Mouse (Mus musculus): ENCODE data around the gene Wdr74. TPM values are rescaled to one million over a fixed set of nuclear protein-coding genes. Genes with fewer than 3 reads are reported as not detected.

Wdr74 gene
- polyA plus RNA-seq (2015; fragmentation: Nextera tagmentation; extraction: Ambion mirVana): 82.6 and 89.9 TPM in 2 replicates

DNA sequence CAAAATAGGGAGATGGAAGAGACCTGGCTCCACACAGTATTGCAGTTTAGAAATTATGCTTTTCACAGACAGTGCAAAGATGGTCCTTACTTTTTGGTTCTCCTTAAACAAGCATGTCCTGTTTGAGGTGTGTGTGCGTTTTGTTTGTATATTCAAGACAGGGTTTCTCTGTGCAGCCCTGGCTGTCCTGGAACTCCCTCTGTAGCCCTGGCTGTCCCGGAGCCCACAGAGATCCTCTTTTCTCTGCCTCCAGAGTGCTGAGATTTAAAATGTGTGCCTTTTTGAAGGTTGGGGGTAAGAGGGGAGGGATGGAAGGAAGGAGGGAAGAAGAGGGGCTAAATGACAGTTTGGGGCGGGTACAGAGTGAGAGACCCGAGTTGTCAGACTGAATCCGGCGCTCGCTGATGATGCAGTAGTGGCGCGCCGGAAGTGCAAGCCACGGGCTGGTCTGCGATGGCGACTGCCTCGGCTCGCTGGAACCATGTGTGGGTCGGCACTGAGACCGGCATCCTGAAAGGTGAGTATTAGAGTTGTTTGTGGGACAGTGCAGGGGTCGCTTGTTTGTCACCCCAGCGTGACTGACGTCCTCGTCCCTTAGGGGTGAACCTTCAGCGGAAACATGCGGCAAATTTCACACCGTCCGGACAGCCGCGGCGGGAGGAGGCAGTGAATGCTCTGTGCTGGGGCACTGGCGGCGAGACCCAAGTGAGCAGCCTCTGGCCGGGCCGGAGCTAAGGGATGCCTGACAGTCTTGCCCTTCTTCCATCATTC is at the start of gene Wdr74:
Wdr74 (plus strand) TSS at position 439 of the 771 bp plus-strand sequence.
- Histone ChIP-seq H3K36me3 (peaks cover 32% of the 10 kb centered on the region), H3K27ac (peak within 1 kb of the TSS; percentile 81), H3K27me3 (no peaks in the 10 kb centered on the region; the same call in 1 of the 2 replicates), H3K9ac (peak within 1 kb of the TSS; percentile 87), H3K4me1 (replicated peaks) (peaks cover 22% of the 10 kb centered on the region), H3K4me2 (peak within 1 kb of the TSS; percentile 95), H3K9me3 (no peaks in the 10 kb centered on the region), H3K4me3 (peak within 1 kb of the TSS; percentile 85)
- WGBS: under 1% methylated on average over 32 of the region's 32 CpGs
- ATAC-seq (ENCODE audit: low FRiP score): peak; percentile 94

DNA sequence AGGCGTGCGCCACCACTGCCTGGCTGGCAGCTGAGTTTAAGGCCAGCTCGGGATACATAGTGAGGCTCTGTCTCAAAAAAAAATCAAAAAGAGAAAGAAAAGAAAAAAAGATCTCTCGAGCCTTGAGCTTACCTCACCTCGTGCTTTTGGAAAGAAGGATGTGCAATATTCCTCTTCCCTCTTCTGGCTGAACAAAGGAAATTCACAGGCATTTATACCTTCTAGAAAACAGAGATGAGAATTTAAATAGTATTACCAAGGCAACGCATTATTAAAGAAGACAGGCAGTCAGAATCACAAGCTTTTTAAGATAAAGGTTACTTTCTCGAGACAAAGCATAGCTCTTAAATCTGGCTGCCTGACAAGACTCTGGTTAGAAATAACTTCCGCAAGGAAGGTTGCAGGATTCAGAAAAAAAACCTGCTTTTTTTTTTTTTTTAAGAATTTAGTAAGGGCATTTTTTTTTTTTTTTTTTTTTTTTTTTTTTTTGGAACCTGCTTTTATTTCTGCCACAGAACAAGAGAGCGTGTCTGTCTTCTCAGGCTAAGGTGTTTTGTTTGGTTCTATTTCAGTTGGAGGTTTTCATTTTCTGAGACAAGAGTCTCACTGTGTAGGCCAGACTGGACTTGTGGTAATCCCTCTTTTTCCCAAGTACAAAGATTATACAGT is 43.6 kb upstream of the Wdr74 start:
- H3K27ac ChIP-seq: no peak overlapping the region
- no peaks in the 10 kb centered on the region for H3K36me3 ChIP-seq
- H3K4me1 ChIP-seq (replicated peaks): no peaks in the 10 kb centered on the region
- H3K4me2 ChIP-seq: no peak overlapping the region
- no peak overlapping the region for H3K4me3 ChIP-seq
- H3K27me3 ChIP-seq: no peaks in the 10 kb centered on the region
- H3K9ac ChIP-seq: no peak overlapping the region
- H3K9me3 ChIP-seq: no peaks in the 10 kb centered on the region
- ATAC-seq (ENCODE audit: low FRiP score): no peak
- 60% methylated on average over 9 of the region's 9 CpGs for WGBS

DNA sequence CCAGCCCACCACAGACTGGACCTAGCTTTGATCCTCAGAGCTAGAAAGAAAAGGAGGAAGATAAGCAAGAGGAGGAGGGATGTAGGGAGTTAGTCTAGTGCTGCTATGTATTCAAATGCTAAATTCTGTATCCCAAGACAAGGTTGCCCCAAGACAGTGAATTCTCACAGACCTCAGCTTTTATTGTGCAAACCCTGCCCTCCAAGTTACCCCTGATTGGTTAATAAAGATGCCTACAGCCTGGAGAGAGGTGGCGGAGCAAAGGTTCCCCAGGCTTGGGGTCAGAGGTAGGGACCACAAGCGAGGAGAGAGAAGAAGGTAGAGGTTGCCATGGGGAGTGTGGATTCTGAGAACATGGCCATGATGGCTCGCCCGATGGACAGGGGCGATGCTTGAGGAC is 42.9 kb upstream of the Wdr74 start:
- ATAC-seq (ENCODE audit: low FRiP score): no peak
- 61% methylated on average over 5 of the region's 5 CpGs for WGBS

DNA sequence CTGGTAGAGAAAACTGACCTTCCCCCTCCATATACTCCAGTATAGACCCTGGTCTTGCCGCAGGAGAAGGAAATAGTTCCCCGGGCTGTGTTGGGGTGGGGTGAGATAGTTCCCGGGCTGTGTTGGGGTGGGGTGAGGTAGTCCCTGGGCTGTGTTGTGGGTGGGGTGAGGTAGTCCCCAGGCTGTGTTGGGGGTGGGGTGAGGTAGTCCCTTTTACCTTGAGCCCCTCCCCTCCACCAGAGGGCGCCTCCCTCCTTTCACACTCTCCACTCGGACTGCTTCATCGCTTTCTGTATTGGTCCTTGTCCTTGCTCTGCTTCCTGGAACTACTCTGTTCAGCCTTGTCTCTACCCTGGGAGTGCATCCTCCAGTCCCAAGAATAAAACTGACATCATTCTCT is 40.3 kb upstream of the Wdr74 start:
- H3K9me3 ChIP-seq: no peaks in the 10 kb centered on the region
- no peak overlapping the region for H3K4me3 ChIP-seq
- H3K36me3 ChIP-seq: no peaks in the 10 kb centered on the region
- no peaks in the 10 kb centered on the region for H3K4me1 ChIP-seq (replicated peaks)
- no peak overlapping the region for H3K4me2 ChIP-seq
- H3K9ac ChIP-seq: no peak overlapping the region
- H3K27me3 ChIP-seq: no peaks in the 10 kb centered on the region
- ATAC-seq (ENCODE audit: low FRiP score): 0 out of 2 replicates have a peak, but pooled peaks have one; percentile 32
- no peak overlapping the region for H3K27ac ChIP-seq
- WGBS: 50% methylated on average over 5 of the region's 6 CpGs

More for the DNA sequence above, 42.9 kb upstream of the Wdr74 start:
- Histone ChIP-seq H3K4me2 (no peak overlapping the region), H3K27ac (no peak overlapping the region), H3K9me3 (no peaks in the 10 kb centered on the region), H3K27me3 (no peaks in the 10 kb centered on the region), H3K36me3 (no peaks in the 10 kb centered on the region), H3K4me1 (replicated peaks) (no peaks in the 10 kb centered on the region), H3K9ac (no peak overlapping the region), H3K4me3 (no peak overlapping the region)

DNA sequence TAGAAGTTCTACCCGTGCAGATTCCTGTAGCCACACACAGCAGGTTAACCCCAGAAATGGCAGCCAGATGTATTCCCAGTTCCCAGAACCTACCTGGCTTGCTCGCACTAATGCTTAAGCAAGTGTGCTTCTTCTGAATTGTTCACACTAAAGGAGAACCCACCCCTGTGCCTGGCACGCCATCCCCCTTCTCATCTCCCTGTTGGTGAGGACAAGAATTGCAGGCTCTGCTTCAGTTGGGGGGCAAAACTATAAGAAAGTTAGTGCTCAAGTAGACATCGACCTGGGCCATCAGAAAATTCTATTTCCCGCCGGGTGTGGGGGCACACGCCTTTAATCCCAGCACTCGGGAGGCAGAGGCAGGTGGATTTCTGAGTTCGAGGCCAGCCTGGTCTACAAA is 36.0 kb upstream of the Wdr74 start:
- Histone ChIP-seq H3K9me3 (no peaks in the 10 kb centered on the region), H3K9ac (no peak overlapping the region), H3K4me3 (no peak overlapping the region), H3K4me2 (no peak overlapping the region), H3K36me3 (no peaks in the 10 kb centered on the region), H3K4me1 (replicated peaks) (no peaks in the 10 kb centered on the region), H3K27me3 (no peaks in the 10 kb centered on the region), H3K27ac (no peak overlapping the region)
- ATAC-seq (ENCODE audit: low FRiP score): no peak
- 82% methylated on average over 9 of the region's 9 CpGs for WGBS

DNA sequence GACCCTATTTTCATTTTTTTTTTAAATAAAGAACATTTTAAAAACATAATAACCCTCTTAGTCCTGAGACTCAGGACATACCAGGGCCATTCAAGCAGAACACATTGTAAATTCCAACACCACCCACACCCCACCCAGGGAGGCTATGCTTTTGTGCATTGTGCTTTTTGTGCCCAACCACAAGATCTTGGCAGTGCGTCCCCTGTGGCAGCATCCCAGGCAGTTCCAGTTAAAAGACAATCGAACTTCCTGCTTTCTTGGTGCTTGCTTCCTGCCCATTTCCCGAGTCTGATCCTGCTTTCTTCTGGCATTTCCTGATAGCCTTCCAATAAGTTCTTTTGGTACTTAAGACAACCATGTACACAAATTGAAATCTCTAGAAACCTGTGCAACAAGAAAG is 33.2 kb upstream of the Wdr74 start:
- Histone ChIP-seq H3K27ac (no peak overlapping the region), H3K9me3 (no peaks in the 10 kb centered on the region), H3K9ac (no peak overlapping the region), H3K4me3 (no peak overlapping the region), H3K4me1 (replicated peaks) (no peaks in the 10 kb centered on the region), H3K4me2 (no peak overlapping the region), H3K27me3 (no peaks in the 10 kb centered on the region), H3K36me3 (peaks cover 11% of the 10 kb centered on the region)
- 51% methylated on average over 3 of the region's 3 CpGs for WGBS
- ATAC-seq (ENCODE audit: low FRiP score): no peak

DNA sequence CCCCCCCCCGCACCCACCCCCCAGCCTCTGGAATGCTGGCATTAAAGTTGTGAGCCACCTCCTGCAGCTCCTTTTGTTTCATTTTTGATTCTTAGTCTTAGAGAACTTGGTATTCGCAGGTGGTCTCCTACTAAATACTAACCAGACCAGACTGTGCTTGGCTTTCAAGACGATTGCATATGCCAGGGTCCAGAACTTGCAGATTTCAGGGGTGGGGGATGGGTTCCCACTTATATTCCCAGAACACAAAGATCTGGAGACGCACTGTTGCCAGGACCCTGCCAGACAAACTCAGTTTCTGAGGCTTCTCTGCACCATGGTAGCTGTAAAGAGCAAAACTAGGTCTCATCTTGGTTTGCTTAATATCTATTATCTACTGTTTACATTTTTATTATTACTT is 32.1 kb upstream of the Wdr74 start:
- 62% methylated on average over 3 of the region's 4 CpGs for WGBS
- Histone ChIP-seq H3K36me3 (peaks cover 23% of the 10 kb centered on the region), H3K27ac (no peak overlapping the region), H3K9ac (no peak overlapping the region), H3K9me3 (no peaks in the 10 kb centered on the region), H3K4me1 (replicated peaks) (no peaks in the 10 kb centered on the region), H3K4me2 (no peak overlapping the region), H3K4me3 (no peak overlapping the region), H3K27me3 (no peaks in the 10 kb centered on the region)
- no peak for ATAC-seq (ENCODE audit: low FRiP score)

DNA sequence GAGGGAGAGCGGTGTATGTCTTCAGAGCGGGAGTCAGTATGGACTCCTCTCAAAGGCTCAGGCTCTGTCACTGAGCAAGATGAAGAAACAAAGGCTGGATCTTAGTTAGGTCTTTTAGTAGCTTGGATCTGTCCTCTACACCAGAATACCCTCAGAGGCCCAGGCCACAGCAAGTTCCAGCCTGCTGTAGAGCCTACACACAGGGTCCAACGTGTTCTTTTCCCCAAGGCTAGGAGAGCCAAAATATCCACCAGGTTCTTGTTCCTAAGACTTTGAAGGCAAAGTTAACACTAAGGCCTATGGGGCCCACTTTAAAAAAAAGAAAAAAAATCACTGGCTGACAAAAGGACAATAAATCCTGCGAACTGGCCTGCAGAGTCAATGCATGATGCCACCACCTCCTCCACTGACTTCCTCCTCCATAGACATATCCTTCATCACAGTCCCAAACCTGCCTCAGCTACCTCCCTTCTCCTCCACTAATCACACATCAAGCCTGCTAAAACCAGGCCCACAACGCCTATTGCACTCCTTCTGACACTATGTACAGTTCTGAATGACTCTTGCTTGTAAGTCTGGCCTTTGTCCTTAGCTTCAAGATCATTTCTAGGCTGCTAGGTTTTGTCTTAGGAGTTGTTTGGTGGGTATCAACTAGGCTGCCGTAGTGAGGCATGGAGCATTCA is 30.5 kb upstream of the Wdr74 start:
- H3K36me3 ChIP-seq: peaks cover 38% of the 10 kb centered on the region
- peaks cover 1% of the 10 kb centered on the region for H3K4me1 ChIP-seq (replicated peaks)
- no peak overlapping the region for H3K4me2 ChIP-seq
- no peaks in the 10 kb centered on the region for H3K9me3 ChIP-seq
- WGBS: 67% methylated on average over 6 of the region's 6 CpGs
- no peak for ATAC-seq (ENCODE audit: low FRiP score)
- H3K9ac ChIP-seq: no peak overlapping the region
- no peaks in the 10 kb centered on the region for H3K27me3 ChIP-seq
- H3K4me3 ChIP-seq: no peak overlapping the region
- H3K27ac ChIP-seq: 0 out of 2 replicates have a peak overlapping the region, but pooled peaks have one; percentile 23

DNA sequence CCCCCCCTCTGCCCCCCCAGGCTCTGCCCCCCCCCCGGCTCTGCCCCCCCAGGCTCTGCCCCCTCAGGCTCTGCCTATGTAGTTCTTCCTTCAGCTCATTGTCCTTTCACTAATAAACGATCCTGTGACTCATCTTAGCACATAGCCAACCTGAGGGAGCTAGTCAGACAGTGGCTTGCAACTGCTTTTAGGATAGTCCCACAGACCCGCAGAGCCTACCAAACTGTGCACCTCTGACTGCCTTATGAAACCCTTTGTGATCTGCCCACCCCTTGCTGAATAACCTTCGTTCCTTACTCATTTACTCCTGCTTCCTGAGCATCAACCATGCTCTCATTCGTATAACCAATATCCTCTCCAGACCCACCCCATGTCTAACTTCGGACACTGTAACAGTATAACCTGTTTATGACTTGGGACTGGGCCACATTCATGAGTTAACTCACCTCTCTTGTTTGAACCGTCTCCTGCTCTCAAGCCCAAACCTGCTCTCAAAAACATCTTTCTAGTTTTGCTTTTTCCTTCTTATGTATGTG is 29.4 kb upstream of the Wdr74 start:
- no peak overlapping the region for H3K4me2 ChIP-seq
- peaks cover 48% of the 10 kb centered on the region for H3K36me3 ChIP-seq
- H3K4me3 ChIP-seq: no peak overlapping the region
- no peak overlapping the region for H3K27ac ChIP-seq
- no peaks in the 10 kb centered on the region for H3K9me3 ChIP-seq
- ATAC-seq (ENCODE audit: low FRiP score): no peak
- no peak overlapping the region for H3K9ac ChIP-seq
- WGBS: 88% methylated on average over 7 of the region's 7 CpGs
- no peaks in the 10 kb centered on the region for H3K27me3 ChIP-seq
- H3K4me1 ChIP-seq (replicated peaks): peaks cover 12% of the 10 kb centered on the region

DNA sequence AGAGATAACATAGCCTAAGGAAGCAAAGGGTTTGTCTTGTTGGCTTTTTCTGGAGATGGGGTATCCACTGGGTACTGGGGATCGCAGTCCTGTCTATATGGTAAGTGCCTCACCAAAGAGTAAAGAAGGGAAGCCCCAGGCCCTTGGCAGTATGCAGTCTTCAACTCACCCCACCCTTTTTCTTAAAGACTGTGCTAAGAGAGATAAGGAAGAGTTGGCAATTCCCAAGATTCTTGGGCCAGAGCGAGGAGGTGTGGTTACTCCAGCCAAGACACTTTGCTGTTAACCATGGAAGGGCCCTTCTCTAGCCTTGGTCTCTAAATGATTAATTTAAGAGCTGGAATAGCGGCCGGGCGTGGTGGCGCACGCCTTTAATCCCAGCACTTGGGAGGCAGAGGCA is 28.7 kb upstream of the Wdr74 start:
- Histone ChIP-seq H3K9ac (no peak overlapping the region), H3K4me2 (no peak overlapping the region), H3K36me3 (peaks cover 53% of the 10 kb centered on the region), H3K4me1 (replicated peaks) (peaks cover 19% of the 10 kb centered on the region), H3K4me3 (no peak overlapping the region), H3K27ac (no peak overlapping the region), H3K9me3 (no peaks in the 10 kb centered on the region), H3K27me3 (no peaks in the 10 kb centered on the region)
- no peak for ATAC-seq (ENCODE audit: low FRiP score)
- 97% methylated on average over 7 of the region's 7 CpGs for WGBS

DNA sequence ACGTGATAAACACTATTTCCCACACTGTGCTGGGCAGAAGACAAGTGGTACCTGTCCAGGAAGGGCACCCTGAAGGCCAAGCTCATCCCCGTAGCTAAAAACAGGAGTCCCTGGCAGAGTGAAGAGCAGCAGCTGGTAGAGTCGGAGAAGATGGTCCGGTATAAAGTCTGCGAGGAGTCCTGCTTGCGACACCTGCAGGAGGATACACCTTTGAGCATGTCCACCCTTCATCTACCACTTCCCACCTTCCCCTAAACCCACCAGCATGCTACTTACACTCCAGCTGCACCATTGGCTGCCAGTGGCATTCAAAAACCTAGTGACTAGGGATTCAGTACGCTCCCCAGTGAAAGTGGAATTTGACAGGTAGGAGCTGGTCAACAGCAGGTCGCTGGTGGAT is 26.7 kb upstream of the Wdr74 start:
- H3K27me3 ChIP-seq: no peaks in the 10 kb centered on the region
- ATAC-seq (ENCODE audit: low FRiP score): no peak
- H3K36me3 ChIP-seq: peaks cover 53% of the 10 kb centered on the region
- H3K9ac ChIP-seq: no peak overlapping the region
- WGBS: 96% methylated on average over 8 of the region's 8 CpGs
- H3K4me1 ChIP-seq (replicated peaks): peaks cover 30% of the 10 kb centered on the region
- no peak overlapping the region for H3K4me2 ChIP-seq
- no peak overlapping the region for H3K4me3 ChIP-seq
- H3K27ac ChIP-seq: no peak overlapping the region
- H3K9me3 ChIP-seq: no peaks in the 10 kb centered on the region

DNA sequence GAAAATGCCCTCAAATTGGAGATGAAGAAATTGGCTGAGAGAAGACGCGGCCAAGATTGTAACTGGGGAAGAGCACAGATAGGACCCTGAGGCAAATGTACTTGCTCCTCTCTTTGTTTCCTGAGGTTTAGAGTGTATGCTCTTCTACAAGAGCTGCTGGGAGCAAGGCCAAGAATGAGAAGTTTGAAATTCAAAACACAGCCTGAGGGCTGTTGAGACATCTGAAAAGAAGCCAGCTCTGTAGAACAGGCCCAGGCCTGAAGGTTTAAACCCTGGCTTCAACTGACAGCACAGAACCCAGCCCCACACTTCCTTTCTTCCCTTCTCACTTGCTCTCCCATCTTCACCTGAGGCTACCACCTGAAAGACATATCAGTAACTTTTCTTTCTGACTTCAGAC is 25.6 kb upstream of the Wdr74 start:
- H3K4me1 ChIP-seq (replicated peaks): peaks cover 37% of the 10 kb centered on the region
- 0 out of 2 replicates have a peak overlapping the region, but pooled peaks have one; percentile 1 for H3K9ac ChIP-seq
- H3K9me3 ChIP-seq: no peaks in the 10 kb centered on the region
- no peak overlapping the region for H3K4me3 ChIP-seq
- ATAC-seq (ENCODE audit: low FRiP score): no peak
- H3K4me2 ChIP-seq: no peak overlapping the region
- no peaks in the 10 kb centered on the region for H3K27me3 ChIP-seq
- peak overlapping the region; percentile 37; the same call in 1 of the 2 replicates for H3K27ac ChIP-seq
- 88% methylated on average over 2 of the region's 2 CpGs for WGBS
- peaks cover 53% of the 10 kb centered on the region for H3K36me3 ChIP-seq

Data from hindbrain, embryonic 13.5 days (tissue).